Mouse (Mus musculus): Measurements from ENCODE around the gene Cdyl.
A peak's percentile ranks its signal among the peaks of the same experiment; 100 is the strongest.
"Not testable (repeated sequence)": the region's sequence is repeated elsewhere in the genome, so short reads cannot be mapped to it uniquely, and the experiment has no call there.

The Cdyl gene

GRCm38 (mm10) chr13:35836501-35836900 lies 176.9 kb downstream of the Cdyl start:
- DNase-seq (ENCODE audit: low spot score in 2 of 2): not testable (repeated sequence)

GRCm38 (mm10) chr13:35840102-35840501 lies 180.5 kb downstream of the Cdyl start:
- DNase-seq (ENCODE audit: low spot score in 2 of 2): no peak

- DNase-seq (ENCODE audit: low spot score in 2 of 2): no peak
Measured at GRCm38 (mm10) chr13:35843383-35843782, 183.8 kb downstream of the Cdyl start.

GRCm38 (mm10) chr13:35845306-35845705 lies 185.7 kb downstream of the Cdyl start:
- no peak for DNase-seq (ENCODE audit: low spot score in 2 of 2)

- DNase-seq (ENCODE audit: low spot score in 2 of 2): no peak
Measured at GRCm38 (mm10) chr13:35848694-35849093, 189.1 kb downstream of the Cdyl start.

- no peak for DNase-seq (ENCODE audit: low spot score in 2 of 2)
Measured at GRCm38 (mm10) chr13:35851581-35851980, 191.9 kb downstream of the Cdyl start.

GRCm38 (mm10) chr13:35852851-35853575 lies 193.4 kb downstream of the Cdyl start:
- DNase-seq (ENCODE audit: low spot score in 2 of 2): no peak

- DNase-seq (ENCODE audit: low spot score in 2 of 2): no peak
Measured at GRCm38 (mm10) chr13:35857486-35857885, 197.9 kb downstream of the Cdyl start.

- no peak for DNase-seq (ENCODE audit: low spot score in 2 of 2)
Measured at GRCm38 (mm10) chr13:35860916-35861315, 201.3 kb downstream of the Cdyl start.

- no peak for DNase-seq (ENCODE audit: low spot score in 2 of 2)
Measured at GRCm38 (mm10) chr13:35870659-35871058, 211.0 kb downstream of the Cdyl start.

- no peak for DNase-seq (ENCODE audit: low spot score in 2 of 2)
Measured at GRCm38 (mm10) chr13:35871107-35871506, 211.5 kb downstream of the Cdyl start.

GRCm38 (mm10) chr13:35875396-35875795 lies 215.8 kb downstream of the Cdyl start:
- DNase-seq (ENCODE audit: low spot score in 2 of 2): no peak

GRCm38 (mm10) chr13:35878282-35878681 lies 218.6 kb downstream of the Cdyl start:
- no peak for DNase-seq (ENCODE audit: low spot score in 2 of 2)

- DNase-seq (ENCODE audit: low spot score in 2 of 2): no peak
Measured at GRCm38 (mm10) chr13:35879068-35879467, 219.4 kb downstream of the Cdyl start.

GRCm38 (mm10) chr13:35879519-35879918 lies 219.9 kb downstream of the Cdyl start:
- no peak for DNase-seq (ENCODE audit: low spot score in 2 of 2)

- DNase-seq (ENCODE audit: low spot score in 2 of 2): no peak
Measured at GRCm38 (mm10) chr13:35880555-35881046, 221.0 kb downstream of the Cdyl start.

GRCm38 (mm10) chr13:35886121-35886725 lies 226.6 kb downstream of the Cdyl start:
- DNase-seq (ENCODE audit: low spot score in 2 of 2): no peak

- no peak for DNase-seq (ENCODE audit: low spot score in 2 of 2)
Measured at GRCm38 (mm10) chr13:35892866-35893265, 233.2 kb downstream of the Cdyl start.

- no peak for DNase-seq (ENCODE audit: low spot score in 2 of 2)
Measured at GRCm38 (mm10) chr13:35905378-35905777, 245.7 kb downstream of the Cdyl start.

GRCm38 (mm10) chr13:35905879-35906481 lies 246.3 kb downstream of the Cdyl start, which contains the start of gene Rpp40:
Gene Rpp40, minus strand, starts transcription at chr13:35906359.
- DNase-seq (ENCODE audit: low spot score in 2 of 2): peak; percentile 88

- no peak for DNase-seq (ENCODE audit: low spot score in 2 of 2)
Measured at GRCm38 (mm10) chr13:35911476-35911875, 251.8 kb downstream of the Cdyl start.
